Mouse (Mus musculus): ENCODE data around the gene Sh3glb1.

The Sh3glb1 gene

GRCm38 (mm10) chr3:144715033-144715432 is 5.1 kb downstream of the Sh3glb1 start:
- no peak for DNase-seq (ENCODE audit: low read depth, low spot score)

GRCm38 (mm10) chr3:144714606-144715005 is 5.5 kb downstream of the Sh3glb1 start:
- no peak for DNase-seq (ENCODE audit: low read depth, low spot score)

GRCm38 (mm10) chr3:144714126-144714525 is 6.0 kb downstream of the Sh3glb1 start:
- no peak for DNase-seq (ENCODE audit: low read depth, low spot score)

GRCm38 (mm10) chr3:144711607-144712206 is 8.4 kb downstream of the Sh3glb1 start:
- DNase-seq (ENCODE audit: low read depth, low spot score): no peak

GRCm38 (mm10) chr3:144708612-144709011 is 11.5 kb downstream of the Sh3glb1 start:
- DNase-seq (ENCODE audit: low read depth, low spot score): no peak

GRCm38 (mm10) chr3:144703959-144704358 is 16.2 kb downstream of the Sh3glb1 start:
- DNase-seq (ENCODE audit: low read depth, low spot score): no peak

- DNase-seq (ENCODE audit: low read depth, low spot score): no peak
These were observed 21.2 kb downstream of the Sh3glb1 start for GRCm38 (mm10) chr3:144698790-144699433.

- DNase-seq (ENCODE audit: low read depth, low spot score): no peak
These were observed 22.2 kb downstream of the Sh3glb1 start for GRCm38 (mm10) chr3:144697942-144698341.

GRCm38 (mm10) chr3:144697154-144697553 is 23.0 kb downstream of the Sh3glb1 start:
- DNase-seq (ENCODE audit: low read depth, low spot score): no peak

GRCm38 (mm10) chr3:144694941-144695340 is 25.2 kb downstream of the Sh3glb1 start:
- no peak for DNase-seq (ENCODE audit: low read depth, low spot score)

- DNase-seq (ENCODE audit: low read depth, low spot score): no peak
These were observed 26.1 kb downstream of the Sh3glb1 start for GRCm38 (mm10) chr3:144694040-144694439.

GRCm38 (mm10) chr3:144692052-144692451 is 28.1 kb downstream of the Sh3glb1 start:
- DNase-seq (ENCODE audit: low read depth, low spot score): peak; percentile 39

GRCm38 (mm10) chr3:144689236-144689635 is 30.9 kb downstream of the Sh3glb1 start:
- peak; percentile 95 for DNase-seq (ENCODE audit: low read depth, low spot score)

- DNase-seq (ENCODE audit: low read depth, low spot score): no peak
These were observed 31.9 kb downstream of the Sh3glb1 start for GRCm38 (mm10) chr3:144688284-144688683.

- no peak for DNase-seq (ENCODE audit: low read depth, low spot score)
These were observed 32.5 kb downstream of the Sh3glb1 start for GRCm38 (mm10) chr3:144687618-144688017.

- DNase-seq (ENCODE audit: low read depth, low spot score): no peak
These were observed 34.0 kb downstream of the Sh3glb1 start for GRCm38 (mm10) chr3:144686146-144686545.

GRCm38 (mm10) chr3:144683136-144683814 is 36.9 kb downstream of the Sh3glb1 start:
- DNase-seq (ENCODE audit: low read depth, low spot score): no peak

GRCm38 (mm10) chr3:144681542-144681941 is 38.6 kb downstream of the Sh3glb1 start:
- no peak for DNase-seq (ENCODE audit: low read depth, low spot score)

GRCm38 (mm10) chr3:144679701-144680159 is 40.4 kb downstream of the Sh3glb1 start:
- no peak for DNase-seq (ENCODE audit: low read depth, low spot score)

GRCm38 (mm10) chr3:144679137-144679536 is 41.0 kb downstream of the Sh3glb1 start:
- DNase-seq (ENCODE audit: low read depth, low spot score): no peak

GRCm38 (mm10) chr3:144677751-144678150 is 42.4 kb downstream of the Sh3glb1 start:
- no peak for DNase-seq (ENCODE audit: low read depth, low spot score)

- no peak for DNase-seq (ENCODE audit: low read depth, low spot score)
These were observed 43.9 kb downstream of the Sh3glb1 start for GRCm38 (mm10) chr3:144676249-144676648.

- no peak for DNase-seq (ENCODE audit: low read depth, low spot score)
These were observed 48.1 kb downstream of the Sh3glb1 start for GRCm38 (mm10) chr3:144672016-144672415.
